Mouse (Mus musculus) thymus, adult 2 months (tissue): ENCODE data around the gene Tuft1.
"Not testable (repeated sequence)": the region's sequence is repeated elsewhere in the genome, so short reads cannot be mapped to it uniquely, and the experiment has no call there.

ENCODE experiments used
- CTCF ChIP-seq: fragments of 200-500 bp; IDR thresholded peaks from 2 replicates; pipeline ENCODE4 v1.5.1; 2012; ENCODE audit warnings: mild to moderate bottlenecking, control low read depth, low read length, moderate library complexity, borderline replicate concordance; ENCODE audit not compliant: control insufficient read depth, poor library complexity, insufficient read depth; ENCODE audit errors: extremely low read depth
- POLR2A ChIP-seq: fragments of 200-500 bp; IDR thresholded peaks from 2 replicates; pipeline ENCODE4 v1.6.1; 2012; ENCODE audit warnings: mild to moderate bottlenecking, low read length, control low read depth, moderate library complexity; ENCODE audit not compliant: control insufficient read depth, poor library complexity, insufficient read depth; ENCODE audit errors: extremely low read depth

DNA sequence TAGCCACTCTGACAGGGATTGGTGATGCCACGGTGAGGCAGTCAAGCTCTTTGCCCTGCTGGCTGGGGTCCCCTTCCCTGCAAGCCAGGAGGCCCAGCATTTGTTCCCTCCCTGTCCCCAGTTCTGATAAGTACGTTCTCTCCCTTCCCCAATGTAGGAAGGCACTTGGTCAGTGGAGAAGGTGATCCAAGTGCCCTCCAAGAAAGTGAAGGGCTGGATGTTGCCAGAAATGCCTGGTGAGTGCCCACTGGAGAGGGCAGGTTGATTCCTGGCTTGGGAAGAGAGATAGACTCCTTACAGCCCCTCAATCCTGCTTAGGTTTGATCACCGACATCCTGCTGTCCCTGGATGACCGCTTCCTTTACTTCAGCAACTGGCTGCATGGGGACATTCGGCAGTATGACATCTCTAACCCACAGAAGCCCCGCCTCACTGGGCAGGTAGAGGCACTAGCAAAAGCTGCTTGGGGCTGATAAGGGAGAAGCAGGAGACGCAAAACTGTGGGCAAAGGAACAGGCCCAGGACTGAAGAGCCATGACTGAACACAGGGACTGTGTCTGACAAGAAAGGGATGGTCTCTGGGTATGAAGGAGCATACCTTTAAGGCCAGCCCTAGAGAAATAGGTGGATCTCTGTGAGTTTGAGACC lies 43.6 kb upstream of the Tuft1 start:
- TF ChIP-seq CTCF, POLR2A: not testable (repeated sequence)
